16 mouse cellular contexts compared by ENCODE assay signal in genomic region chr3:15098981-15099380, GRCm38 (mm10).
"Had no signal": no experiment of that assay in that cellular context is flagged by ENCODE, and none has a peak within 500 bp of the region (broad histone marks: within the 10 kb centered on the region; RNA-seq: fewer than 3 reads in every experiment).

No protein-coding gene starts in this region.

- DNase-seq: retina, postnatal 1 day; right cerebral cortex, adult 18-20 months; right cerebral cortex, postnatal 14 days; right cerebral cortex, postnatal 25 days; right cerebral cortex, postnatal 4 days; spleen, adult 18-20 months; thymus, adult 18-20 months; thymus, adult 2 months; thymus, postnatal 14 days; thymus, postnatal 25 days; thymus, postnatal 36 days; thymus, postnatal 4 days had no signal

- H3K4me3 ChIP-seq: neural tube, embryonic 13.5 days; neural tube, embryonic 15.5 days; stomach, embryonic 15.5 days had no signal

- H3K27ac ChIP-seq: neural tube, embryonic 13.5 days; neural tube, embryonic 15.5 days; stomach, embryonic 15.5 days; stomach, postnatal 0 days had no signal
